Mouse (Mus musculus): Measurements from ENCODE around the gene Lrrc8d.

- TF ChIP-seq CTCF (IDR thresholded peaks at IDR 0.05; ENCODE audit: low read depth, low read length) (no peak), POLR2A (IDR thresholded peaks at IDR 0.05; ENCODE audit: extremely low read depth, insufficient read depth, low read length) (no peak)
Measured at GRCm38 (mm10) chr5:105737145-105737544, 37.4 kb downstream of the Lrrc8d start.
